Mouse (Mus musculus) G1E (cell line): ENCODE results near the gene Fzr1. TPM values are rescaled to one million over a fixed set of nuclear protein-coding genes. Genes with fewer than 3 reads are reported as not detected.

Experiments
- ATAC-seq: 2 replicates; pipeline ENCODE4 v1.8.0; 2016; ENCODE audit warnings: mild to moderate bottlenecking; ENCODE audit not compliant: insufficient number of reproducible peaks, poor library complexity, low FRiP score, severe bottlenecking; ENCODE audit errors: extremely low read depth
- DNase-seq: peaks from one replicate; pipeline ENCODE4 v3.0.0; 2012; ENCODE audit warnings: low spot score
- H3K27me3 ChIP-seq: 2 replicates; pipeline ENCODE4 v1.6.1; 2012; ENCODE audit warnings: mild to moderate bottlenecking, low read length, inconsistent platforms; ENCODE audit not compliant: insufficient read depth
- H3K36me3 ChIP-seq: replicated peaks from 2 replicates; pipeline ENCODE3; 2012; ENCODE audit warnings: mild to moderate bottlenecking, inconsistent platforms
- H3K4me1 ChIP-seq: 2 replicates; pipeline ENCODE4 v1.6.1; 2012; ENCODE audit warnings: low read depth, low read length, inconsistent platforms, mixed read lengths; ENCODE audit not compliant: insufficient read depth
- H3K4me3 ChIP-seq: 2 replicates; pipeline ENCODE4 v1.5.1; 2012; ENCODE audit warnings: low read depth, mild to moderate bottlenecking, inconsistent platforms, low read length, moderate library complexity, mixed read lengths
- H3K9me3 ChIP-seq: replicated peaks from 2 replicates; pipeline ENCODE4 v1.6.1; 2012; ENCODE audit warnings: inconsistent platforms
- CTCF ChIP-seq: IDR thresholded peaks from 2 replicates; pipeline ENCODE4 v1.5.1; 2012; ENCODE audit warnings: low read depth, low read length, inconsistent platforms, mixed read lengths
- GATA1 ChIP-seq: IDR thresholded peaks from 2 replicates; pipeline ENCODE4 v1.6.1; 2012; ENCODE audit warnings: borderline replicate concordance, low read length, inconsistent platforms, mixed read lengths
- GATA2 ChIP-seq: IDR thresholded peaks from 2 replicates; pipeline ENCODE4 v1.6.1; 2012; ENCODE audit warnings: low read depth, low read length, inconsistent platforms, borderline replicate concordance
- POLR2AphosphoS5 ChIP-seq: IDR thresholded peaks from 2 replicates; pipeline ENCODE4 v1.6.1; 2012; ENCODE audit warnings: low read depth, low read length, inconsistent platforms; ENCODE audit not compliant: insufficient replicate concordance
- TAL1 ChIP-seq: conservative IDR thresholded peaks from 2 replicates; pipeline ENCODE4 v1.6.1; 2012; ENCODE audit warnings: low read depth, low read length, inconsistent platforms, mixed read lengths
- polyA plus RNA-seq: library from polyadenylated mRNA; stranded (reverse); fragments of >175 nt; gene quantifications from 2 replicates; pipeline ENCODE4 v1.2.3, GENCODE M21; 2012
- total RNA-seq, 2 experiments: library from RNA; stranded (forward) in 1 of 2; stranded (reverse) in 1 of 2; fragments of 200-1000 nt in 1 of 2; fragments of >200 nt in 1 of 2; fragmentation: Nextera tagmentation in 1 of 2; gene quantifications; 2 replicates each; pipeline ENCODE4 v1.2.3; 2014 to 2017

The Fzr1 gene
- total and polyA plus RNA-seq, 3 experiments: 15.8 to 96.2 (median 65.2) TPM

- no peak for DNase-seq
- Histone ChIP-seq H3K4me1 (peaks cover 33% of the 10 kb centered on the region), H3K4me3 (no peak overlapping the region), H3K36me3 (peaks cover 7% of the 10 kb centered on the region), H3K27me3 (peaks cover 76% of the 10 kb centered on the region), H3K9me3 (no peaks in the 10 kb centered on the region)
- ATAC-seq: no peak
- TF ChIP-seq POLR2AphosphoS5: no peak
- no peak for TF ChIP-seq GATA2
- TF ChIP-seq CTCF: no peak
- no peak for TF ChIP-seq GATA1
- TF ChIP-seq TAL1: no peak
Observed at GRCm38 (mm10) chr10:81420191-81420767, 42.0 kb upstream of the Fzr1 start.

- Histone ChIP-seq H3K36me3 (peaks cover 7% of the 10 kb centered on the region), H3K27me3 (peaks cover 67% of the 10 kb centered on the region), H3K4me1 (peaks cover 43% of the 10 kb centered on the region), H3K4me3 (no peak overlapping the region), H3K9me3 (no peaks in the 10 kb centered on the region)
- ATAC-seq: no peak
- DNase-seq: no peak
- no peak for TF ChIP-seq TAL1
- no peak for TF ChIP-seq POLR2AphosphoS5
- TF ChIP-seq GATA2: no peak
- no peak for TF ChIP-seq GATA1
- TF ChIP-seq CTCF: no peak
Observed at GRCm38 (mm10) chr10:81419111-81419928, 41.0 kb upstream of the Fzr1 start.

GRCm38 (mm10) chr10:81418216-81419070, 40.1 kb upstream of the Fzr1 start:
- no peak for DNase-seq
- ATAC-seq: no peak
- Histone ChIP-seq H3K4me1 (peaks cover 52% of the 10 kb centered on the region), H3K4me3 (no peak overlapping the region), H3K27me3 (peaks cover 58% of the 10 kb centered on the region), H3K36me3 (peaks cover 9% of the 10 kb centered on the region), H3K9me3 (no peaks in the 10 kb centered on the region)
- no peak for TF ChIP-seq POLR2AphosphoS5
- no peak for TF ChIP-seq GATA1
- no peak for TF ChIP-seq CTCF
- no peak for TF ChIP-seq TAL1
- no peak for TF ChIP-seq GATA2

- Histone ChIP-seq H3K4me3 (peak overlapping the region; percentile 66; the same call in 1 of the 2 replicates), H3K4me1 (peaks cover 61% of the 10 kb centered on the region), H3K36me3 (peaks cover 17% of the 10 kb centered on the region), H3K9me3 (no peaks in the 10 kb centered on the region), H3K27me3 (peaks cover 51% of the 10 kb centered on the region)
- DNase-seq: no peak
- no peak for ATAC-seq
- TF ChIP-seq CTCF: no peak
- TF ChIP-seq GATA2: no peak
- no peak for TF ChIP-seq GATA1
- TF ChIP-seq POLR2AphosphoS5: no peak
- no peak for TF ChIP-seq TAL1
Observed at GRCm38 (mm10) chr10:81417227-81418215, 39.2 kb upstream of the Fzr1 start.

GRCm38 (mm10) chr10:81416581-81417226, 38.4 kb upstream of the Fzr1 start:
- no peak for TF ChIP-seq POLR2AphosphoS5
- no peak for TF ChIP-seq GATA1
- TF ChIP-seq CTCF: no peak
- no peak for TF ChIP-seq GATA2
- TF ChIP-seq TAL1: no peak
- ATAC-seq: no peak
- Histone ChIP-seq H3K4me1 (peaks cover 69% of the 10 kb centered on the region), H3K4me3 (peak overlapping the region; percentile 66; the same call in 1 of the 2 replicates), H3K27me3 (peaks cover 44% of the 10 kb centered on the region), H3K36me3 (peaks cover 22% of the 10 kb centered on the region), H3K9me3 (no peaks in the 10 kb centered on the region)
- DNase-seq: no peak
